Mouse (Mus musculus): ENCODE results near the gene Icmt. TPM values are rescaled to one million over a fixed set of nuclear protein-coding genes. Genes with fewer than 3 reads are reported as not detected.

Icmt gene
- total RNA-seq (2012; rRNA removed), result 30.3 and 30.4 TPM in 2 replicates
- 10 to 100 TPM in 1 of 2 experiments, not detected in 1; 50.8 TPM for polyA plus RNA-seq (2012; ENCODE audit: insufficient read depth in 1 of 2, insufficient read length in 2 of 2, low read depth in 1 of 2, low replicate concordance in 2 of 2, missing spikeins in 1 of 2)

- Histone ChIP-seq H3K4me1 (ENCODE audit: control insufficient read depth in 1 of 2, insufficient read depth in 2 of 2, low read length in 2 of 2) (peaks cover 4 to 14% of the 10 kb centered on the region in 2 experiments; a peak in 3 of 4 replicates), H3K27ac (ENCODE audit: control insufficient read depth, low read depth, low read length) (peak within 1 kb of the TSS; percentile 88), H3K9me3 (replicated peaks; ENCODE audit: insufficient read depth, low read length) (no peaks in the 10 kb centered on the region), H3K79me2 (ENCODE audit: control insufficient read depth, insufficient read depth, low read length, poor library complexity) (peaks cover 20% of the 10 kb centered on the region), H3K36me3 (ENCODE audit: control insufficient read depth in 1 of 2, insufficient read depth in 2 of 2, low read length in 2 of 2) (peaks cover 0 to 8% of the 10 kb centered on the region in 2 experiments; a peak in 1 of 4 replicates), H3K27me3 (ENCODE audit: control insufficient read depth in 1 of 2, insufficient read depth in 2 of 2, low read length in 2 of 2) (no peaks in the 10 kb centered on the region), H3K4me3 (ENCODE audit: control insufficient read depth in 1 of 2, insufficient read depth in 1 of 2, low read depth in 2 of 2, low read length in 2 of 2) (peak within 1 kb of the TSS; percentile 72 to 86), H3K9ac (ENCODE audit: control insufficient read depth, low read depth, low read length, poor library complexity, severe bottlenecking) (peak within 1 kb of the TSS; percentile 95)
- DNase-seq (ENCODE audit: low read depth, low spot score), result peak; percentile 99
- TF ChIP-seq SMC3 (IDR thresholded peaks at IDR 0.05; ENCODE audit: low read depth, low read length) (no peak), E2F4 (IDR thresholded peaks at IDR 0.05; ENCODE audit: borderline replicate concordance, low read depth, low read length) (no peak), UBTF (IDR thresholded peaks at IDR 0.05; ENCODE audit: borderline replicate concordance, insufficient read depth, low read depth, low read length) (0 out of 2 replicates have a peak, but pooled peaks have one; percentile 79), RAD21 (IDR thresholded peaks at IDR 0.05; ENCODE audit: low read depth, low read length) (no peak), CHD1 (IDR thresholded peaks at IDR 0.05; ENCODE audit: low read depth, low read length) (no peak), POLR2A (IDR thresholded peaks at IDR 0.05; ENCODE audit: control insufficient read depth in 1 of 2, insufficient read depth in 1 of 2, low read depth in 1 of 2, low read length in 2 of 2, poor library complexity in 1 of 2) (peak; percentile 80 to 96), MYC (IDR thresholded peaks at IDR 0.05; ENCODE audit: low read depth, low read length) (no peak), GATA1 (IDR thresholded peaks at IDR 0.05; ENCODE audit: low read depth, low read length) (no peak), HCFC1 (IDR thresholded peaks at IDR 0.05; ENCODE audit: low read depth, low read length) (peak; percentile 89), EP300 (IDR thresholded peaks at IDR 0.05; ENCODE audit: low read depth in 1 of 2, low read length in 2 of 2) (no peak), POLR2AphosphoS2 (IDR thresholded peaks at IDR 0.05; ENCODE audit: low read length) (peak; percentile 93), KAT2A (conservative IDR thresholded peaks at IDR 0.05; ENCODE audit: low read depth, low read length) (no peak; the same call in 1 of the 2 replicates), ZNF384 (IDR thresholded peaks at IDR 0.05; ENCODE audit: low read depth, low read length) (no peak), ZKSCAN1 (IDR thresholded peaks at IDR 0.05; ENCODE audit: low read depth, low read length) (no peak), POLR2AphosphoS5 (IDR thresholded peaks at IDR 0.05; ENCODE audit: borderline replicate concordance, low read depth, low read length) (no peak), MAZ (IDR thresholded peaks at IDR 0.05; ENCODE audit: low read depth, low read length) (no peak), ETS1 (IDR thresholded peaks at IDR 0.05; ENCODE audit: low read depth, low read length) (no peak; the same call in 1 of the 2 replicates), CHD2 (IDR thresholded peaks at IDR 0.05; ENCODE audit: low read length) (peak; percentile 97), JUND (IDR thresholded peaks at IDR 0.05; ENCODE audit: low read depth, low read length) (no peak), TCF12 (IDR thresholded peaks at IDR 0.05; ENCODE audit: low read depth, low read length) (peak; percentile 54), MAFK (IDR thresholded peaks at IDR 0.05; ENCODE audit: borderline replicate concordance, low read depth, low read length) (no peak), USF1 (IDR thresholded peaks at IDR 0.05; ENCODE audit: low read depth, low read length) (no peak), CTCF (IDR thresholded peaks at IDR 0.05 in 2 of 3, conservative IDR thresholded peaks at IDR 0.05 in 1 of 3; ENCODE audit: control insufficient read depth in 1 of 3, insufficient read depth in 1 of 3, low read depth in 2 of 3, low read length in 3 of 3, poor library complexity in 1 of 3, severe bottlenecking in 1 of 3) (no peak), RCOR1 (IDR thresholded peaks at IDR 0.05; ENCODE audit: low read depth, low read length) (no peak), MXI1 (IDR thresholded peaks at IDR 0.05; ENCODE audit: low read depth, low read length) (peak; percentile 60), ELF1 (IDR thresholded peaks at IDR 0.05; ENCODE audit: low read depth, low read length) (peak; percentile 100), ZC3H11A (IDR thresholded peaks at IDR 0.05; ENCODE audit: low read depth, low read length) (no peak), SIN3A (IDR thresholded peaks at IDR 0.05; ENCODE audit: low read length) (peak; percentile 71), BHLHE40 (IDR thresholded peaks at IDR 0.05; ENCODE audit: borderline replicate concordance, low read depth, low read length) (no peak), TBP (IDR thresholded peaks at IDR 0.05; ENCODE audit: low read depth, low read length) (0 out of 2 replicates have a peak, but pooled peaks have one; percentile 26), ZMIZ1 (IDR thresholded peaks at IDR 0.05; ENCODE audit: low read depth, low read length) (no peak; the same call in none of the 2 replicates), NELFE (IDR thresholded peaks at IDR 0.05; ENCODE audit: low read depth, low read length) (peak; percentile 86), GABPA (IDR thresholded peaks at IDR 0.05; ENCODE audit: low read depth, low read length) (no peak), NRF1 (IDR thresholded peaks at IDR 0.05; ENCODE audit: insufficient read depth, low read depth, low read length, poor library complexity, severe bottlenecking) (peak; percentile 75)
Measured at GRCm38 (mm10) chr4:152296874-152297861, at the start of gene Icmt. Icmt (plus strand) TSS chr4:152297227.

Data from MEL (cell line).